ENCODE assay signal across 8 mouse cellular contexts in genomic region chr1:177441492-177442195, GRCm38 (mm10). TPM values are rescaled to one million over a fixed set of nuclear protein-coding genes. Genes with fewer than 3 reads are reported as not detected.
DNase-seq lines count a peak whose midpoint lies in the region; ATAC-seq and TF ChIP-seq lines count a peak whose summit lies in the region.

No protein-coding gene starts in this region.

- H3K4me3 ChIP-seq in ES-Bruce4 (ENCODE audit: low read depth, low read length): peak overlapping the region; percentile 91
- peak overlapping the region; percentile 83 for H3K4me3 ChIP-seq in forebrain, embryonic 13.5 days
- H3K4me3 ChIP-seq in neural tube, embryonic 15.5 days (replicated peaks): peak overlapping the region; percentile 83

- peak overlapping the region; percentile 9; the same call in 1 of the 2 replicates for H3K27ac ChIP-seq in ES-Bruce4 (ENCODE audit: insufficient read depth, low read length)
- peak overlapping the region; percentile 100 for H3K27ac ChIP-seq in forebrain, embryonic 13.5 days
- H3K27ac ChIP-seq in neural tube, embryonic 15.5 days (replicated peaks): peak overlapping the region; percentile 91

- intact Hi-C loops in heart, postnatal 14 days (cut with DNase I): loop anchor here (2.0 to 10.0 kb wide), 4 partner anchors 91 to 243 kb away; partner anchors contain the start of gene Akt3

- no peak for TF ChIP-seq EP300 in ES-Bruce4 (IDR thresholded peaks at IDR 0.05; ENCODE audit: insufficient read depth, low read depth, low read length)

- under 1% methylated on average over 66 of the region's 87 CpGs for WGBS in forebrain, embryonic 13.5 days
- WGBS in neural tube, embryonic 15.5 days: under 1% methylated on average over 81 of the region's 87 CpGs

- no peaks in the 10 kb centered on the region for H3K9me3 ChIP-seq in ES-Bruce4 (replicated peaks; ENCODE audit: control insufficient read depth, insufficient read depth, low read length, poor library complexity, severe bottlenecking)
- H3K9me3 ChIP-seq in forebrain, embryonic 13.5 days (replicated peaks): no peaks in the 10 kb centered on the region
- H3K9me3 ChIP-seq in neural tube, embryonic 15.5 days (replicated peaks): no peaks in the 10 kb centered on the region

- peak; percentile 97 to 98 for DNase-seq in heart, postnatal 14 days
- DNase-seq in layer of hippocampus, adult 11-12 months (ENCODE audit: low spot score): peak; percentile 97
- DNase-seq in lung, adult 18-20 months: peak; percentile 99
- peak; percentile 99 for DNase-seq in testis, postnatal 14 days (ENCODE audit: low spot score)

- H3K36me3 ChIP-seq in ES-Bruce4 (ENCODE audit: control insufficient read depth, insufficient read depth, low read length, poor library complexity, severe bottlenecking): no peaks in the 10 kb centered on the region
- no peaks in the 10 kb centered on the region for H3K36me3 ChIP-seq in forebrain, embryonic 13.5 days (ENCODE audit: poor library complexity, severe bottlenecking)
- H3K36me3 ChIP-seq in neural tube, embryonic 15.5 days: no peaks in the 10 kb centered on the region

- H3K9ac ChIP-seq in ES-Bruce4 (ENCODE audit: low read depth, poor library complexity, severe bottlenecking): peak overlapping the region; percentile 68
- H3K9ac ChIP-seq in forebrain, embryonic 13.5 days: peak overlapping the region; percentile 88
- H3K9ac ChIP-seq in neural tube, embryonic 15.5 days (replicated peaks): peak overlapping the region; percentile 55

- peak overlapping the region; percentile 73 for H3K4me2 ChIP-seq in forebrain, embryonic 13.5 days
- peak overlapping the region; percentile 63 for H3K4me2 ChIP-seq in neural tube, embryonic 15.5 days

- no peaks in the 10 kb centered on the region for H3K4me1 ChIP-seq in ES-Bruce4 (ENCODE audit: control insufficient read depth, insufficient read depth, low read length)
- peaks cover 32% of the 10 kb centered on the region for H3K4me1 ChIP-seq in forebrain, embryonic 13.5 days
- H3K4me1 ChIP-seq in neural tube, embryonic 15.5 days: peaks cover 34% of the 10 kb centered on the region

- H3K27me3 ChIP-seq in ES-Bruce4 (ENCODE audit: control insufficient read depth, insufficient read depth, low read length, poor library complexity, severe bottlenecking): no peaks in the 10 kb centered on the region
- no peaks in the 10 kb centered on the region for H3K27me3 ChIP-seq in forebrain, embryonic 13.5 days
- H3K27me3 ChIP-seq in neural tube, embryonic 15.5 days (replicated peaks): no peaks in the 10 kb centered on the region

- TF ChIP-seq POLR2A in ES-Bruce4 (IDR thresholded peaks at IDR 0.05; ENCODE audit: insufficient read depth, low read length): no peak

- TF ChIP-seq CTCF in ES-Bruce4 (IDR thresholded peaks at IDR 0.05; ENCODE audit: low read depth, low read length): no peak

- ATAC-seq in cerebellum, adult (ENCODE audit: insufficient number of reproducible peaks, low FRiP score, low TSS enrichment): peak; percentile 95
- peak; percentile 98 for ATAC-seq in forebrain, embryonic 13.5 days
- peak; percentile 99 for ATAC-seq in neural tube, embryonic 15.5 days (ENCODE audit: low FRiP score)

RNA-seq across cellular contexts. Expression of gene Zbtb18, which starts 0.5 kb away (rescaled TPM):
- polyA plus RNA-seq in ES-Bruce4 (2011; ENCODE audit: insufficient read depth, insufficient read length, low read depth, missing spikeins): 21.3 and 26.0 TPM in 2 replicates
- polyA plus RNA-seq in forebrain, embryonic 13.5 days (2015; fragmentation: Nextera tagmentation; extraction: Ambion mirVana): 59.8 and 88.1 TPM in 2 replicates
- total RNA-seq in heart, postnatal 14 days (2021): 10 to 100 TPM; 35.1 to 35.8 TPM
- polyA plus RNA-seq in neural tube, embryonic 15.5 days (2015; fragmentation: Nextera tagmentation; extraction: Ambion mirVana): 3.8 and 4.3 TPM in 2 replicates

Comparison
In these comparisons a context has a peak if more than half of its experiments do, and no peak if none do; other contexts are left out.
1. Peak in every context shown above with its lines: DNase-seq, ATAC-seq, H3K4me3 ChIP-seq and H3K27ac ChIP-seq.
2. H3K27ac ChIP-seq: peak in every context shown above with its lines; median percentile 100 in forebrain, embryonic 13.5 days; 91 in neural tube, embryonic 15.5 days; 9 in ES-Bruce4.